Mouse (Mus musculus) thymus, adult 2 months (tissue): ENCODE results near the gene Negr1.

Experiments used
- CTCF ChIP-seq: fragments of 200-500 bp; IDR thresholded peaks from 2 replicates; pipeline ENCODE4 v1.5.1; 2012; ENCODE audit warnings: mild to moderate bottlenecking, control low read depth, low read length, moderate library complexity, borderline replicate concordance; ENCODE audit not compliant: control insufficient read depth, poor library complexity, insufficient read depth; ENCODE audit errors: extremely low read depth
- POLR2A ChIP-seq: fragments of 200-500 bp; IDR thresholded peaks from 2 replicates; pipeline ENCODE4 v1.6.1; 2012; ENCODE audit warnings: mild to moderate bottlenecking, low read length, control low read depth, moderate library complexity; ENCODE audit not compliant: control insufficient read depth, poor library complexity, insufficient read depth; ENCODE audit errors: extremely low read depth

DNA sequence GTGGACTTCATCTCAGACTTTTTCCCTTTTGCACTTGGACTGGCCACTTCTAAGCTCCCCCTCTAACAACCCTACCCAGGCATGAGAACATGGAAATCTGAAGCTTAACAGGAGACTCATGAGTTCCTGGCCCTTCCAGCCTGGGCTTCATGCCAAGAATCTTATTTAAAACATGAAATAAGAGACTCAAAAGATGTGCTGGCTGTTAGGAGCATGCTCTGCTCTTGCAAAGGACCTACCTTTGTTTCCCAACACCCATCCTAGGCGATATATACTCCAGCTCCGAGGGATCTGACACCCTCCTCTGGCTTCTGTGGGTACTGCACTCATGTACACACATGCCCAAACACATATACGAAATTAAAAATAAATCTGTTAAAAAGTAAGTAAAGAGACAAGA is 797.3 kb downstream of the Negr1 start:
- no peak for TF ChIP-seq CTCF
- no peak for TF ChIP-seq POLR2A
